Mouse (Mus musculus): ENCODE data around the gene Clrn3. TPM values are rescaled to one million over a fixed set of nuclear protein-coding genes. Genes with fewer than 3 reads are reported as not detected.
A peak's percentile ranks its signal among the peaks of the same experiment; 100 is the strongest.
"Not testable (repeated sequence)": the region's sequence is repeated elsewhere in the genome, so short reads cannot be mapped to it uniquely, and the experiment has no call there.

Gene Clrn3
- total RNA-seq (2021), result not detected
- long read RNA-seq, experiment 1, result 0 reads
- long read RNA-seq, experiment 2, partial matches to known transcripts, result 0 of 1 reads
- long read RNA-seq, experiment 2, other reads (novel, unspliced or antisense), result 0 of 1 reads

GRCm38 (mm10) chr7:135528515-135528914, at the start of gene Clrn3:
TSS of gene Clrn3 (minus strand) at chr7:135528654.
- DNase-seq, result no peak

- DNase-seq, result no peak
These were observed 47.9 kb upstream of the Clrn3 start for GRCm38 (mm10) chr7:135576329-135576728.

DNA sequence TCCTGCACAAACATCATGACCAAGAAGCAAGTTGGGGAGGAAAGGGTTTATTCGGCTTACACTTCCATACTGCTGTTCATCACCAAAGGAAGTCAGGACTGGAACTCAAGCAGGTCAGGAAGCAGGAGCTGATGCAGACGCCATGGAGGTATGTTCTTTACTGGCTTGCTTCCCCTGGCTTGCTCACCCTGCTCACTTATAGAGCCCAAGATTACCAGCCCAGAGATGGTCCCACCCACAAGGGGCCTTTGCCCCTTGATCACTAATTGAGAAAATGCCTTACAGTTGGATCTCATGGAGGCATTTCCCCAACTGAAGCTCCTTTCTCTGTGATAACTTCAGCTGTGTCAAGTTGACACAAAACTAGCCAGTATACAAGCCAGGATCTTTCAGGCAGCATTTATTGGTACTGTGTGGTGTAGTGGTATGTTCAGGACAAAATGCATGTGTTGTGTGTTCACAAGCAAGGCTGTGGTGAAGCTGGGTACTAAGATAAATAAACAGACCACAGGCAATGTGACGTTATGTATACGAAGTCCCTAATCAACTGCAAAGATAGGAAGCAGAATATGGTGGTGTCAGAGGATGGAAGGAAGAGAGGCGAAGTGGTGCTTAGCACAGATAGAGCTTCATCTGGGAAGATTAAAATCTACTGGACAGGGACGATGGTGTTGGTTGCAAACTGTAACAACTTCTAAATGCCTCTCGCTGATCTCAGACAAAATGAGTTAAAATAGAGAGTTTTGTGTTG, 47.0 kb upstream of the Clrn3 start:
- DNase-seq, result not testable (repeated sequence)

GRCm38 (mm10) chr7:135571951-135572559, 43.6 kb upstream of the Clrn3 start:
- DNase-seq, result no peak

- DNase-seq, result no peak
These were observed 42.9 kb upstream of the Clrn3 start for GRCm38 (mm10) chr7:135571392-135571791.

- no peak for DNase-seq
These were observed 40.1 kb upstream of the Clrn3 start for GRCm38 (mm10) chr7:135568550-135568949.

- no peak for DNase-seq
These were observed 39.1 kb upstream of the Clrn3 start for GRCm38 (mm10) chr7:135567582-135567981.

DNA sequence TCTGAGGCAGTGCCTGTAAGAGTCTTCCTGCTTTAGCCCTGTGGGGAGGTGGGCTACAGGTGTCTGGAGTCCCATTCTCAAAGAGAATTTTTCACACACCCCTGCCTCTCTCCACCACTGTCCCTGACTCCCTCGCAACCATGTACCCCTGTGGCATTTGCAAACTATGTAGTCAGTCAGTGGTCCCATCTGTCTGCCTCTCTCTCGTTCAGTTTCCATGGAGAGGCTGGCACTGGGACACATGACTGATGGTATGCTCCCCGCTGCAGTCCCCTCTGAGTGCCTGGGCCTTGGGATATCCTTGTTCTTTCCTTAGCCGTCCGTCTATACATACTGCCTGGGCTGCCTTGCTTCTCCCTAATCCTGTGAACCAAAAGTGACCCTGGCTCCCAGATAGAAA, 37.6 kb upstream of the Clrn3 start:
- DNase-seq, result no peak

DNA sequence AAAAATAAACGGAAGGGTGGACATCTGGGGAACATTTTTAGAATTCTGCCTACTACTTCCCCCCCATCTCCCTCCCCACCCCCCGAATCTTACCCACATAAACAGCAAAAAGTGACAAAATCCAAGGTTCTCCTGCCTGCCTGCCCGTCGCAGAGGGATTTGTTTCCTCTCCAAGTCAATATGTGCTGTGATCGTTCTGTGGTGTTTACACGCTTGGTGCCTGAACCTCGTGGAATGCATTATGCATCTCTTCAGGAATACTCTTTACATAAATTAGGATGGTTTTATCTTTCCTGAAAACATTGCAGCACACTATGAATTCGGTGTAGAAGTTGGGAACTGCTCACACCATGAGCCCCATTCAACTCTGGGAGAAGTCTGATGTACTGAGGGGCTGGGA, 35.6 kb upstream of the Clrn3 start:
- DNase-seq, result no peak

DNA sequence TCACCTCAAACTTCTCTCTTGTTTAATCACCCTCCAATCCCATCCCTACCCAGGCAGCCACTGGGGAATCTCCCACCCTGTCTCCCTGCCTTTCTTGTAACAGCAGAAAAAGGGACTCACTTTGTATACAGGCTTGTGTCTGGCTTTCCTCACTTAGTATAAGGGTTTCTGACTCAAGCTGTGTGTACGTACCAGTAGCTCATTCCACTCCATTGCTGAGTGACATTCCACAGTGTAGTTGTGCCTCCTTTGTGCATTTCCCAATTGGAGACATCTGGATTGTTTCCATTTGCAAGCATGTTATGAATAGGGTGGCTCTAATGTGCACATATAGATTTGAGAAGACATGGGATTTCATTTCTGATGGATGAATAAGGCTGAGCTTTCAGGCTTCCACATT, 31.8 kb upstream of the Clrn3 start:
- DNase-seq, result no peak

GRCm38 (mm10) chr7:135556663-135557402, 28.4 kb upstream of the Clrn3 start:
- no peak for DNase-seq

DNA sequence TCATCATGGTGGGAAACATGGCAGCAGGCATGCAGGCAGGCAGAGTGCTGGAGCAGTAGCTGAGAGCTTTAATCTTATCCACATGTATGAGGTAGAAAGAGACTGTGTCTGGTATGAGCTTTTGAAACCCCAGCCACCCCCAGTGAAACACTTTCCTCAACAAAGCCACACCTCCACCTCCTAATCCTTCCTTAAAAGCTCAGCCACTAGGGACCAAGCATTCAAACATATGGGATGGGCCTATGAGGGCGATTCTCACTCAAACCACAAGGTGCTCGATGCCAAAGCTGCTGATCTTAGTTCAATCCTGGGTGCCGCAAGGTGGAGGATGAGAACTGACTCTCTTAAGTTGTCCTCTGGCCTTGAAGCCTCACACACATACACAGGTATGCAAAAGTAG, 25.1 kb upstream of the Clrn3 start:
- no peak for DNase-seq

- peak; percentile 76 for DNase-seq
These were observed 23.1 kb upstream of the Clrn3 start for GRCm38 (mm10) chr7:135551547-135551946.

DNA sequence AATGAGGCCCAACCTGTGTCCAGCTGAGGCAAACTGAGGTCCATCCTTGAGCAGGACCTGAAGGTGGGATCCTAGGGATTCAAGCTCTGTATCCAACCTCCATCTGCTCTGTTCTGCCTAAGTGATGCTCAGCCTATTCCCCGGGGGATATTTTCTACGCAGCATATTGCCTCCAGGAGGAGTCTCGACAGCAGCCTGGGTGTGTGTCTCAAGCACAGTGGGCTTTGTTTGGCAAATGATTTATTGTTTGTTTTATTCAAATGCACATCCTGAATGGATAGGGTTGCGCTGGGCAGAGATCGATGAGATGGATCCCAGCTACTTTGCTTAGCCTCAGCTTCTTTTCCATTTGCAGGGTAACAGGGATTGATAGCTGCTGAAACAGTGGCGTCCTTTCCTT, 20.0 kb upstream of the Clrn3 start:
- no peak for DNase-seq

DNA sequence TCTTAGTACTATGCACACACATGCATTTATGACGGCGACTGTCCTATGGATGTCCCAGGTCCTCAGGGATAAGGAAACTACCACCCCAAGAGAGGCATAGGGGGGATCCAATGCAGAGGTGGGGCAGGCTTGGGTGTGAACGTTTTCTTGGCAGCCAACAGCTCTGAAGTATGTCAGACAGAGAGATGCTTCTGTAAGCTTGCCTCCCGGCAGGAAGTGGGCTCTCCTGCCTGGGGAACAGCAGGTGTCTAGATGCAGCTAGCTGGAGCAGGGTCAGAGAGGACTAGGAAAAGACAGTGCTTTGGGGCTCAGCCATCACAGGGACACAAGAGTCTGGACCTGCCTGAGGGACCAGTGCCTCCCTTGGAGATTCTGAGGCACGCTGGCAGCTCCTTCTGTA, 18.1 kb upstream of the Clrn3 start:
- no peak for DNase-seq

DNA sequence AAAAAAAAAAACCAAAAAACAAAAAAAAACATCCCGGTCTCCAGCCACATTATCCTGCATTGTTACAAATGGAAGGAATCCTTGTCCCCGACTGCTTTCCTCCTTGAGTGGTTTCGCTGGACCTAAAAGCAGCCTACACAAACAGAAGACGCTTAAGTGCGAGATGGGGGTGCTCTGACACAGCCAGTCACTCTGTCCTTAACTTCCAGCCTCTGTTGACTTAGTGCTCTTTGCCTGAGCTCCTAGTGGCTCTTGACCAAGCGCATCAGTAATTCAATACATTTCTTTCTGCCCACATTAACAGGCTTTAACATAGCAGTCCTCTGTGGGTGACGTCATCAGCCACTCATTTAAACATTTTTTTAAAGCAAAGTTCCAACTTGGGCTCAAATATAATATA, 17.5 kb upstream of the Clrn3 start:
- no peak for DNase-seq

GRCm38 (mm10) chr7:135544321-135544720, 15.9 kb upstream of the Clrn3 start:
- peak; percentile 32 for DNase-seq

- DNase-seq, result no peak
These were observed 14.6 kb upstream of the Clrn3 start for GRCm38 (mm10) chr7:135543033-135543432.

DNA sequence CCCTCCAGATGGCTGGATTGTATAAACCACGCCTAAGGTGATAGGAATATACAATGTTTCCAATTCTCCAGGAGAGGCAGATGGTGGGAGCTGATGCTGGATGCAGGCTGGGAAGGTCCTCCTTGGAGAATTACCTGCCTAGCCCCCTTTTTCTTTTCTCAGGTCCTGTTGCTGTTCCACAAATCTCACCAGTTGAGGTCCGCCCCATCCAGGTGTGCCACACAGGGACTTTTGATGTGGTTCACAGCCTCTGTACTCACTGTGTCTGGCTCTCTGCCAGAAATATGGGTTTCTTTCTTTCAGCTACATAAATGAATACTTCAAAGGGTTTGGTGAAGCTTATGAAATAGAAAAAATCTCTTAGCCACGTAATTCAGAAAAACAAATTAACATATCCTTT, 13.8 kb upstream of the Clrn3 start:
- DNase-seq, result no peak

- no peak for DNase-seq
These were observed 11.0 kb upstream of the Clrn3 start for GRCm38 (mm10) chr7:135539429-135539828.

DNA sequence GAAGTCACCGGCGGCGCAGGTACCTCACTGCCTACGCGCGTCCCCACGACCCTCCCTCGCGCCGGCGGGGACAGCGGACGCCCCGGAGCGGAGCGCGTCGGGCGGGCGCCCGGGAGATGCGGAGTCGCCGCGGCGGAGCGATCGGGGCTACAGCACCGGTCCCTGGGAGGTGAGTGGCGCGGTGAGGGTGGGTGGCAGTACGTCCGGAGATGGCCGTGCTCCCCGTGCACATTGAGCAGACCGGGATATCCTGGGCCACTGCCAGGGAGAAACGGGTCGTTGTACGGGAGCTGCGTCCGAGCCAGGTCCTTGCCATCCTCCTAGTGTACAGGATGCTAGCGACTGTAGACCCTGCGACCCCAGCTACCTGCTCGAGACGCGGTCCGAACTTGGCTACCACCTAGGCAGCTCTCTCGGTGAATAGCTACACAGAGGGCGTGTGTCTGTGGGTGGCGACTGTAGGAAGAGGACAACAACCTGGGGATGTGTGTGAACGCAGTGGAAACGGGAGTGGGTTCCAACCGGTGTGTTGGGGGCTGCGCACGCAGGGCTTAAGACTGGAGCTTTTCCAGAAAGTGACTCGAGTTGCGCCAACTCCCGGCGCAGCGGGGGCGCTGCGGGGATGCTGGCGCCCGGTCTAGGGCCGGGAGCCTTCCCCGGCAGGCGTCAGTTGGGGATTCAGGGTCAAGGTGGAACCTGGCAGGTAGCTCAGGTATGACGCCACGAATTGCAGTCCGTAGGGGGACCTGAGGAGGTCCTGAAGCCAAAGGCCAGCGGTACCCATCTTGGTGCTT, 9.7 kb upstream of the Clrn3 start:
- DNase-seq, result peak; percentile 42

DNA sequence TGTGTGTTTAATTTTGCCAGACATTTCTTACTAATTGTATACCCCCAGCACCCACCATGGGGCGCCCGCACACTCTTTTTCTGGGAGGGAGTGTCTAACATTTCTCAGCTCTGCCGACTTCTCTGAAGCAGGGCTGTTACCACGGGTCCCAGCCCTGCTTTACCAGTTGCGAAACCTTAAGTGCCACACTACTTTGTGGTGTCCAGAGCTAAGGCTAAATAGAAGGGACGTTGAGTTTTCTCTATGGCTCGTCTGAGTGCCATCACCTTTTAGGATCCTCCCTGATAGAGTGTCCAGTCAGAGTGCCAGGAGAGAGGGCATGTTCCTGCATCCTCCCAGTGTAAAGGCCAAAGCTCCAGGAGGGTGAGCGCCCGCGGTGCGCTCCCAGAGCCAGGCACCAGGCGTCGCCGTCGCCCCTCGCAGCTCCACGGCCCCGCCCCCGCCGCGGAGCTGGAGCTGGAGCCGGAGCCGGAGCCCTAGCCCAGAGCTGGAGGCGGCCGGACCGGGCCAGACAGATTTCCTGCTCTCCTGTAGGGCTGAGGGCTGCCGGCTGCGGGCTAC, 9.0 kb upstream of the Clrn3 start, which contains the start of gene Ptpre:
TSS of gene Ptpre (plus strand) at position 141 of the 561 bp plus-strand sequence.
- peak; percentile 94 for DNase-seq

All from adrenal gland, postnatal 10 days (tissue).